Mouse (Mus musculus) brain, embryonic 14.5 days (tissue): ENCODE measurements around the gene Xpnpep2.

Experiments used
- CTCF ChIP-seq: fragments of 200-500 bp; IDR thresholded peaks from 2 replicates; pipeline ENCODE4 v1.5.1; 2012; ENCODE audit warnings: inconsistent platforms, mild to moderate bottlenecking, moderate library complexity, borderline replicate concordance; ENCODE audit not compliant: insufficient read depth, insufficient read length; ENCODE audit errors: extremely low read depth
- POLR2A ChIP-seq: fragments of 200-500 bp; IDR thresholded peaks from 2 replicates; pipeline ENCODE4 v1.6.1; 2012; ENCODE audit warnings: mild to moderate bottlenecking, inconsistent platforms, borderline replicate concordance; ENCODE audit not compliant: poor library complexity, insufficient read depth, insufficient read length, severe bottlenecking; ENCODE audit errors: extremely low read depth

DNA sequence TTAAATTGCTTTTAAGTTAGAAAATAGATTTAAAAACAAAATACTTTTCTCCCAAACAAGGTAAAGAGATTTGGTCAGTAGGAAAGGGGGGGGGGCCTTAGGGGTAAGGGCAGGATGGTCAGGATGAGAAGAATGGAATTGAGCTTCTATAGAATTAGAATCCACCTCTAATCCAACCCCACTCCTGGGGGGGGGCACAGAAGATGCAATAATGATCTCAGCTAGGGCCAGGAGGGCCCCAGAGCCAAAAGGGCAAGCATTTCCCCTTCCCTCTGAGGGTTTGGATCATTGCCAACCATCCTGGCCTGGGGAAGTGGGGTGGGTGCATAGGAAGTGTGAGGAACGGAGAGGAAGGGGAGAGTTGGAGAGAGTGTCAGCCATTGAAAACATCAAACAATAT, 61.8 kb downstream of the Xpnpep2 start:
- TF ChIP-seq CTCF, result no peak
- TF ChIP-seq POLR2A, result no peak
